Mouse (Mus musculus): ENCODE results near the gene Lef1.

DNA sequence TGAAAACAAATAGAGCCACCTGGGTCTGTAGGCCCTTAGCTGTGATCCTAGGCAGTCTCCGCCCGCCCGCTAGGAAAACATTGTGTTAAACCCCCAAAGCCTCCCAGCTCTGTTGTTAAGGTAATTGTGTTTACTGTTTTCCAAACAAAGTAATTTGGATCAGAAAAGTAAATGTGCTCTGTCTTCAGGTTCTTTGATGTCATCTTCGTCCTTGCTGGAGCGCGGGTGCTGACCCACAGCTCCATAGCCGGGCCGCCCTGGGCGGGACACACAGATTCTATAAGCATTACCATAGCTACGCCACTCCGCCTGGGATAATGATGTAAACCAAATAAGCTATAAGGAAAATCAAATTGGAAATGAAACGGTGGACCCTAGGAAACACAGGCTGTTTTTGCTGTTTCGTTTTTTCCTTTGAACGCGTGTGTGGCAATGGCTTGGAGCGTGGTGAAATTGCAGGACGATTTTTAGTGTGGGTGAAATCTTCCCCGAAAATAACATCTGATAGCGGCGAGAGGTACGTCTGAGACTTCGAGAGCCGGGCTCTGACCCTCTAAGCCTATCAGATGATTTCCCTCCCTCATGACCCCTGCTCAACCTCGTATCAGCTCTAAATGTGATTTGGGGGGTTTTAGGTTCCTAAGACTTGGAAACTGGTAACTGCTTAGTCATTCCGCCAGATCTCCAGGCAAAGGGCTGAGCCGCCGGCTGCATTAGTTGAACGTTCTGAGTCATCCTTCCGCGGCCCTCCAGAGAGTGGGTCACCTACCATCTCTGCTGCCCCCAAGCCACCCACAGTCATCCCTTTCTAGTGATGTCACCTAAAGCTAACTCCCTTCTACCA is 25.3 kb upstream of the Lef1 start:
- no peak for TF ChIP-seq POLR2A (IDR thresholded peaks at IDR 0.05; ENCODE audit: borderline replicate concordance, extremely low read depth, low read depth, low read length)
- no peak for TF ChIP-seq CTCF (IDR thresholded peaks at IDR 0.05; ENCODE audit: insufficient read depth, low read length)
